Mouse (Mus musculus) forebrain, embryonic 13.5 days (tissue): ENCODE results near the gene Gtsf1l. TPM values are rescaled to one million over a fixed set of nuclear protein-coding genes. Genes with fewer than 3 reads are reported as not detected.

Source experiments
- ATAC-seq: fragments of 200-750 bp; cut with Nextera tagmentation; 2 replicates; pipeline ENCODE4 v1.8.0; 2017
- H3K27ac ChIP-seq: fragments of 300-500 bp; sonication (generic); 2 replicates; pipeline ENCODE4 v1.5.1; 2015; ENCODE audit warnings: inconsistent platforms, mild to moderate bottlenecking, moderate library complexity
- H3K27me3 ChIP-seq: fragments of 300-500 bp; sonication (generic); 2 replicates; pipeline ENCODE4 v1.6.1; 2015; ENCODE audit warnings: mild to moderate bottlenecking, inconsistent platforms
- H3K36me3 ChIP-seq: fragments of 300-500 bp; sonication (generic); 2 replicates; pipeline ENCODE4 v1.6.1; 2015; ENCODE audit warnings: mild to moderate bottlenecking, inconsistent platforms; ENCODE audit not compliant: poor library complexity, severe bottlenecking
- H3K4me1 ChIP-seq: fragments of 300-500 bp; sonication (generic); 2 replicates; pipeline ENCODE4 v1.6.1; 2015; ENCODE audit warnings: inconsistent platforms
- H3K4me2 ChIP-seq: fragments of 300-500 bp; sonication (generic); 2 replicates; pipeline ENCODE4 v1.6.1; 2015; ENCODE audit warnings: inconsistent platforms, mild to moderate bottlenecking, moderate library complexity
- H3K4me3 ChIP-seq: fragments of 300-500 bp; sonication (generic); 2 replicates; pipeline ENCODE4 v1.5.1; 2015; ENCODE audit warnings: mild to moderate bottlenecking, inconsistent platforms
- H3K9ac ChIP-seq: fragments of 300-500 bp; sonication (generic); 2 replicates; pipeline ENCODE4 v1.6.1; 2015; ENCODE audit warnings: mild to moderate bottlenecking, inconsistent platforms
- H3K9me3 ChIP-seq: fragments of 300-500 bp; sonication (generic); replicated peaks from 2 replicates; pipeline ENCODE4 v1.6.1; 2016; ENCODE audit warnings: inconsistent platforms
- WGBS: fragments of 180-500 bp; shearing (Covaris S2); methylation state at CpG from one replicate; pipeline ENCODE4 v1.1.7; 2015; 5-methylcytosine and 5-hydroxymethylcytosine counted together
- polyA plus RNA-seq: library from polyadenylated mRNA; unstranded; fragments of >200 nt; fragmentation: Nextera tagmentation; extraction: Ambion mirVana; gene quantifications from 2 replicates; pipeline ENCODE4 v1.2.1, GENCODE M21; 2015

Gene Gtsf1l
- polyA plus RNA-seq, 1 experiment from 2014 or later: not detected

- H3K4me3 ChIP-seq: no peak overlapping the region
- no peak for ATAC-seq
- peaks cover 21% of the 10 kb centered on the region for H3K4me1 ChIP-seq
- WGBS: 70% methylated on average over 13 of the region's 13 CpGs
- H3K9ac ChIP-seq: no peak overlapping the region
- no peaks in the 10 kb centered on the region for H3K36me3 ChIP-seq
- no peak overlapping the region for H3K27ac ChIP-seq
- no peaks in the 10 kb centered on the region for H3K9me3 ChIP-seq
- no peak overlapping the region for H3K4me2 ChIP-seq
- 0 out of 2 replicates have a peak, but pooled peaks cover 7% of the 10 kb centered on the region for H3K27me3 ChIP-seq
These were observed 16.6 kb upstream of the Gtsf1l start for GRCm38 (mm10) chr2:163104086-163104770.

GRCm38 (mm10) chr2:163102900-163103653 is 15.4 kb upstream of the Gtsf1l start:
- H3K4me3 ChIP-seq: no peak overlapping the region
- 0 out of 2 replicates have a peak, but pooled peaks cover 11% of the 10 kb centered on the region for H3K27me3 ChIP-seq
- H3K4me1 ChIP-seq: peaks cover 12% of the 10 kb centered on the region
- no peaks in the 10 kb centered on the region for H3K36me3 ChIP-seq
- ATAC-seq: no peak
- H3K9ac ChIP-seq: no peak overlapping the region; the same call in 1 of the 2 replicates
- no peak overlapping the region for H3K4me2 ChIP-seq
- H3K9me3 ChIP-seq: no peaks in the 10 kb centered on the region
- 52% methylated on average over 18 of the region's 18 CpGs for WGBS
- no peak overlapping the region for H3K27ac ChIP-seq

- Histone ChIP-seq H3K4me3 (no peak overlapping the region), H3K27me3 (0 out of 2 replicates have a peak, but pooled peaks cover 11% of the 10 kb centered on the region), H3K4me2 (no peak overlapping the region), H3K27ac (no peak overlapping the region), H3K9me3 (no peaks in the 10 kb centered on the region), H3K4me1 (peaks cover 10% of the 10 kb centered on the region), H3K9ac (no peak overlapping the region), H3K36me3 (no peaks in the 10 kb centered on the region)
- WGBS: 62% methylated on average over 7 of the region's 7 CpGs
- 0 out of 2 replicates have a peak, but pooled peaks have one; percentile 14 for ATAC-seq
These were observed 14.6 kb upstream of the Gtsf1l start for GRCm38 (mm10) chr2:163102216-163102615.

- 0 out of 2 replicates have a peak, but pooled peaks cover 11% of the 10 kb centered on the region for H3K27me3 ChIP-seq
- no peak overlapping the region for H3K4me2 ChIP-seq
- 5% methylated on average over 10 of the region's 10 CpGs for WGBS
- H3K4me1 ChIP-seq: peaks cover 10% of the 10 kb centered on the region
- H3K27ac ChIP-seq: no peak overlapping the region
- no peaks in the 10 kb centered on the region for H3K9me3 ChIP-seq
- H3K9ac ChIP-seq: no peak overlapping the region
- H3K4me3 ChIP-seq: no peak overlapping the region
- no peaks in the 10 kb centered on the region for H3K36me3 ChIP-seq
- ATAC-seq: 0 out of 2 replicates have a peak, but pooled peaks have one; percentile 39
These were observed 14.1 kb upstream of the Gtsf1l start for GRCm38 (mm10) chr2:163101646-163102203.

GRCm38 (mm10) chr2:163100551-163100950 is 12.9 kb upstream of the Gtsf1l start:
- H3K9ac ChIP-seq: no peak overlapping the region
- no peak overlapping the region for H3K4me3 ChIP-seq
- WGBS: 54% methylated on average over 5 of the region's 5 CpGs
- no peak for ATAC-seq
- no peaks in the 10 kb centered on the region for H3K9me3 ChIP-seq
- no peaks in the 10 kb centered on the region for H3K36me3 ChIP-seq
- H3K27ac ChIP-seq: no peak overlapping the region
- H3K4me1 ChIP-seq: peaks cover 10% of the 10 kb centered on the region
- no peak overlapping the region for H3K4me2 ChIP-seq
- H3K27me3 ChIP-seq: 0 out of 2 replicates have a peak, but pooled peaks cover 11% of the 10 kb centered on the region

- Histone ChIP-seq H3K4me3 (no peak overlapping the region), H3K9ac (no peak overlapping the region), H3K27ac (no peak overlapping the region), H3K9me3 (no peaks in the 10 kb centered on the region), H3K4me1 (peaks cover 10% of the 10 kb centered on the region), H3K36me3 (no peaks in the 10 kb centered on the region), H3K4me2 (no peak overlapping the region), H3K27me3 (0 out of 2 replicates have a peak, but pooled peaks cover 11% of the 10 kb centered on the region)
- WGBS: 57% methylated on average over 8 of the region's 8 CpGs
- no peak for ATAC-seq
These were observed 12.3 kb upstream of the Gtsf1l start for GRCm38 (mm10) chr2:163099919-163100318.

GRCm38 (mm10) chr2:163095784-163096183 is 8.1 kb upstream of the Gtsf1l start:
- Histone ChIP-seq H3K36me3 (no peaks in the 10 kb centered on the region), H3K27me3 (0 out of 2 replicates have a peak, but pooled peaks cover 4% of the 10 kb centered on the region), H3K9ac (no peak overlapping the region), H3K9me3 (no peaks in the 10 kb centered on the region), H3K4me1 (no peaks in the 10 kb centered on the region), H3K27ac (no peak overlapping the region), H3K4me2 (no peak overlapping the region), H3K4me3 (no peak overlapping the region)
- ATAC-seq: no peak
- WGBS: 66% methylated on average over 3 of the region's 3 CpGs

- ATAC-seq: no peak
- H3K27ac ChIP-seq: no peak overlapping the region
- no peak overlapping the region for H3K9ac ChIP-seq
- H3K9me3 ChIP-seq: no peaks in the 10 kb centered on the region
- no peaks in the 10 kb centered on the region for H3K4me1 ChIP-seq
- no peaks in the 10 kb centered on the region for H3K36me3 ChIP-seq
- 89% methylated on average over 9 of the region's 10 CpGs for WGBS
- no peak overlapping the region for H3K4me3 ChIP-seq
- H3K27me3 ChIP-seq: 0 out of 2 replicates have a peak, but pooled peaks cover 4% of the 10 kb centered on the region
- no peak overlapping the region for H3K4me2 ChIP-seq
These were observed 7.3 kb upstream of the Gtsf1l start for GRCm38 (mm10) chr2:163094909-163095308.

GRCm38 (mm10) chr2:163089475-163090123 is 1.9 kb upstream of the Gtsf1l start:
- no peak for ATAC-seq
- WGBS: 72% methylated on average over 5 of the region's 5 CpGs
- Histone ChIP-seq H3K4me1 (no peaks in the 10 kb centered on the region), H3K9ac (no peak overlapping the region), H3K36me3 (peaks cover 4% of the 10 kb centered on the region; the same call in 1 of the 2 replicates), H3K27ac (no peak overlapping the region), H3K4me3 (no peak overlapping the region), H3K27me3 (no peaks in the 10 kb centered on the region), H3K4me2 (no peak overlapping the region), H3K9me3 (no peaks in the 10 kb centered on the region)

- no peaks in the 10 kb centered on the region for H3K27me3 ChIP-seq
- H3K9me3 ChIP-seq: no peaks in the 10 kb centered on the region
- H3K36me3 ChIP-seq: peaks cover 7% of the 10 kb centered on the region; the same call in 1 of the 2 replicates
- WGBS: 83% methylated on average over 8 of the region's 8 CpGs
- no peak for ATAC-seq
- no peak overlapping the region for H3K9ac ChIP-seq
- H3K4me2 ChIP-seq: no peak overlapping the region
- no peaks in the 10 kb centered on the region for H3K4me1 ChIP-seq
- no peak overlapping the region for H3K4me3 ChIP-seq
- H3K27ac ChIP-seq: no peak overlapping the region
These were observed 1.1 kb downstream of the Gtsf1l start for GRCm38 (mm10) chr2:163086561-163086960.

- no peak overlapping the region for H3K27ac ChIP-seq
These were observed 2.6 kb downstream of the Gtsf1l start for GRCm38 (mm10) chr2:163085047-163085446.

More at GRCm38 (mm10) chr2:163085047-163085446, 2.6 kb downstream of the Gtsf1l start:
- H3K9me3 ChIP-seq: no peaks in the 10 kb centered on the region
- H3K27me3 ChIP-seq: no peaks in the 10 kb centered on the region
- no peak overlapping the region for H3K4me2 ChIP-seq
- H3K4me1 ChIP-seq: no peaks in the 10 kb centered on the region
- ATAC-seq: no peak
- H3K4me3 ChIP-seq: no peak overlapping the region
- H3K9ac ChIP-seq: no peak overlapping the region
- H3K36me3 ChIP-seq: peaks cover 13% of the 10 kb centered on the region; the same call in 1 of the 2 replicates
- WGBS: 91% methylated on average over 6 of the region's 6 CpGs
